Mouse (Mus musculus): ENCODE data around the gene Isg20l2.

DNA sequence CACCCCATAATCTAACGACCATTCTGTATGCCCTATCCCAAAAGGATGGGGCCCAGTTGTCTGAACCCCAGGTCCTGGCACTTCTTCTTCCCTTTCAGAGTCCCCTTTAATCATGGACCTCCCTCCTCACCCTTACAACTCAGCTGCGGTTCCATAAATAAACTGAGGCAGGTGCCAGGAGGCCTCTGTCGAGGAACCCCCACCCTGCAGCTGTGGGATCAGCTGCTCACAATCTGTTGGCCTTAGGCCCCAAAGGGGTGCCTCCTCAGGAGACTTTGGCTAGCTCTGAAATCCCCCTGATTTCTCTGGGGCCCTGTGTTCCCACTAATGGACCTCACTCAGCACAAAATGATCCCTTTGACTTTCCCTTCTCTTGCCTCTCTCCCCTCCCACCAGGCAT is 54.0 kb downstream of the Isg20l2 start:
- TF ChIP-seq POLR2A (IDR thresholded peaks at IDR 0.05; ENCODE audit: low read depth, low read length), result no peak
- no peak for TF ChIP-seq CTCF (IDR thresholded peaks at IDR 0.05; ENCODE audit: extremely low read depth, insufficient read depth, insufficient read length, insufficient replicate concordance)
